Mouse (Mus musculus): ENCODE results near the gene Uqcr10.

The Uqcr10 gene

DNA sequence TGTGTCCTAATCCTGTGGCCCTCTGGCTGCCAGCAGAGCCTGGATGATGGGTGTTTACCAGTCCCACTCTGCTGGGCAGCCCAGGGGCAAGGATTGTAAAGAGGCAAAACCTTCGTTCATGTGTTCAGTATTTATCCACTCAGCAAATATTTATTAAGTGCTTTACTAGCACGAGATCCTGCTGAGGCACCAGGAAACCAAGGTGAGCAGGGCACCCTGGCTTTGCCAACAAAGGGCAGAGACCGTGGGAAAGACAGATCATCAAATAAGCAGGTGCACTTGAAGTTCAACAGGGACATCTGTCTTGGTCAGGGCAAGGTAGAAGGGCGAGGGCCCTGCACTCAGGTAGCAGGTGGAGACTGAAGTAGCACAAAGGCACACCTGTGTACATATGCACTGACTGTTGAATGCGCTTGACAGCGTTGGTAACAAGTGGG is 29.0 kb downstream of the Uqcr10 start:
- DNase-seq (ENCODE audit: low read depth) = no peak

DNA sequence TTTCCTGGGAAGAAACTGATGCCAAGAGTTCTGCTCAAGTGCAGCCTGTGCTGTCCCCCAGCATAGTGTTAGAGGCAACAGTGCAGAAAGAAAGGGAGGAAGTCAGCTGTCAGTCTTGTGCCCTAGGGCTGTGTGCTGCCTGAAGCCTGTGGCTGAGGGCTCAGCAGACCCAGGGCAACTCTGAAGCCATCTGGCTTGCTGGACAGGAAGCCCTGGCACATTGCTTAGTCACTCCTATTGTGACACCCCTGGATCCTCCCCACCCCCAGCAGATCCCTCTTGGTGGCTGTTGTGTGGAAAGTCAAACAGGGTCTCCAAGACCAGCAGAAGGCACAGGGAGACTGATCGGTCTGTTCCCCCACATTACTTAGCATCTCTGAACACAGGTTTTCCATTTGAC is 29.5 kb downstream of the Uqcr10 start:
- no peak for DNase-seq (ENCODE audit: low read depth)

DNA sequence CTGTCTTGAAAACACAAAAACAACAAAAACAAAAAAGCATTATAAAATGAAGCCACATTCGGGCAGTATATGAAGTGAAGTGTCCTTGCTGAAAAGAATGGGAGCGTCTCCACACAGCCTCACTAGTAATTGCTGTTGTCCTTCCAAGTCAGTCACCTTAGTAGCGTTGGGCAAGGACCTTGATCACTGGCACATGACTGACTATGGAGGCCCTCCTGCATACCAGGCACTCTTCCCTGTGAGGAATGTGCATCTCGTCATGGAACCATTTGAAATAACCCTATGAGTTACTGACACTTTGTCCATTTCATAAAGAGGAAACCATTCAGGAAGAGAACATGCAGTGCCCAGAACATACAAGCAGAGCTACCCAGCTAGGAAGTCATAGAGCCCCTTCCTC is 32.4 kb downstream of the Uqcr10 start:
- DNase-seq (ENCODE audit: low read depth) = no peak

DNA sequence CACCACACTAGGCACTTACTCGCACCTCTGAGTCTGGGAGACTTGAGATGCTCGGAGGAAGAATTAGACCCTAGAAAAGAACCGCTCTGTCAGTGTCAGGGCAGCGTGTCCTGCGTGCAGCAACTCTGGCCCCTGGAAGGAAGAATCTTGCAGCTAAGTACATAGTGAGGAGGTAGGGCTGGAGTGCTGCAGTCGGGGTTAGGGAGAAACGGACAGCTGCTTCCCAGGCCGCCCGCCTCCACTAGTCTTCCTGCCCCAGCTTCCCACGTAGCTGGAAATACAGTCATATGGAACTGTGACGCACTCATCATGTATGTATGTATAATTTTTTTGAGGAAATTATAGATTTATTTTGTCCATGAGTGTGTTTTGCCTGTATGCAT is 41.7 kb downstream of the Uqcr10 start:
- no peak for DNase-seq (ENCODE audit: low read depth)

DNA sequence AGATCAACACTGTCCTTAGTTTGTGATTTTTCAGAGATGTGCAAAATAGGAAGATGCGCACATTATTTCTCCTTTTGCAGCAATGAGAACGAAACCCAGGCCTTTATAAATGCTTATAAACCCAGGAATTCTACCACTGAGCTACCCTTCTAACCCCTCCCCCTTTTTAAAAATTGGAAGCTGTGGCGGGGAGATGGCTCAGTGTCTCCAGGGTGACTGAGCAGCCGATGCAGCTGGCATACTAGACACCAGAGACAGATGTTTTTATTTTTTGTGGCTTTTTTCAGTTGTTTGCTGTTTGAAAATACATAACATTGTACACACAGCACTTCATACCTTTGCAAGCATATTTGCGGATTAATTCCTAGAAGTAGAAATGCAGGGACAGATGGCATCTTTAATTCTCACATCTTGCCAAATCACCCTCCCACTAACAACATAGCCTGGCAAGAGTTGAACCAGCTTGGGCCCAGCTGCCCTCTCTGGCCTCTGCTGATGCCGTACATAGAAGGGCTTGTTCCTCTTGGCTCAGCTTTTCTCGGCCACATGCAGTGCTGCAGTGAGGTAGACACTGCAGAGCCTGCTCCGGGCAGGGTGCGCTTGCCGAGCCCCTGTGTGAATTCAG is 42.2 kb downstream of the Uqcr10 start:
- DNase-seq (ENCODE audit: low read depth) = no peak

DNA sequence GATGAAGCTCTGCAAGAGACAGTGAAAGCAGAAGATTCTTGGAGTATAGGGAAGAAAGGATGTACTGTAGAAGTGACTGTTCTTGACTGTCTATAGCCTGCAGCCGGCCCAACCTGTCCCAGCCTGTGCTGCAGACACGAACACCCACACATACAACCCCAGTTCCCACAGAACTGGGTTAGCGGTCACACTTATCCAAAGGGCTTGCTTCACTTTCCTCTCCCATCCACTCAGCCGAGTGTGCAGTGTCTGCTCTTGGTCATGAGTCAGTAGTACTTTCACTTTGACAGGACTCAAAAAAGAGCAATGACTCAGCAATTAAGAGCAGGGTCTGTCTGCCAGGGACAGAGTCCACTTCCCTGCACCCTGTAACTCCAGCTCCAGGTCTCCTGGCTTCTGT is 42.8 kb downstream of the Uqcr10 start:
- DNase-seq (ENCODE audit: low read depth) = peak; percentile 34

DNA sequence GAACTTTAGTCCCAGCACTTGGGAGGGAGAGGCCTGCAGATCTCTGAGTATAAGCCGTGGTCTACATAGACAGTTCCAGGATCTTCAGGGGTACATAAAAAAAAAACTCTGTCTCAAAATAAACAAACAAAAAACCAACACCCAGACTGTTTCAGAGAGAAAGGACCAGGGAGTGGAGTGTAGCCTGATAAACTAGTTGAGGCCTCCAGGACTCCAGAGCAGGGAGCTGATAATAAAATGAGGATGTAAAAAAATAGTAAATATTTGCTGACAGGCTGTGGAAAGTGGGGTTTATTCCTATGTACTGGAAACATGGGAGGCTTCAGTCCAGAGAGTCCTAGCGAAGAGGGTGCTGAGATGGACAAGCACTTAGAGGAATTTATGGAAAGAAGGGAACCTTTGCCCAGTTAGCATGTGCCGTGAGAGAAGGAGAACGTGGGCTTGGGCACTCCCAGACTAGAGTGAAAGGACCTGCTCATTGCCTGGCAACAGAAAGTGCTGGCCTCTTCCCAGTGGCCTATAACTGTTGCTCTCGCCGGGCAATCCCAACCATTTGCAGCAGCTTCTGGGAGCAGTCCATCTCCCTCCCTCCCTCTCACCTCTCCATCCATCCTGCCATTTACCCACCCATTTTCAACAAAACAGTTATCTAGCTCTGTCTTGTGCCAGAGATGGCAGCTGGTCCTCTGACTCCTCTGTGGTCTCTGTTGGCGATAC is 43.7 kb downstream of the Uqcr10 start:
- DNase-seq (ENCODE audit: low read depth) = no peak

DNA sequence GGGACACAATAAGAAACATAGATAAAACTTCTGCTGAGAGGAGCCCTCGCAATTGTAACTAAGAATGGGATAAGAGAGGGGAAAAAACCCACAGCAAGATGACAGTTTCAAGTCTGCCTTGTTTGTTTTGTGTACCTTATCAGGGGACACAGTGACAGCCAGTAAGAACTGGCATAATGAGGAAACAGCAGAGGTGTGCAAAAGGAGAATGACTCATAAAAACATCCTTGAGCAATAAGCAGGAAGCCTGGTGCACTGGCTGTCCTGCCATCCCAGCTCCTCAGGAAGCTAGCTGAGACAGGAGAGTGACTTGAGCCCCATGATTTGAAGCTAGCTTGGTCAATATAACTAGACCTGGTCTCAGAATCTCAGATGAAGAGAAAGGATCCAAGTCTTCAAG is 44.3 kb downstream of the Uqcr10 start:
- peak; percentile 34 for DNase-seq (ENCODE audit: low read depth)

All from induced T-regulatory cell, adult 2 months (primary cell).